Mouse (Mus musculus) liver, embryonic 14.5 days (tissue): ENCODE measurements around the gene Gab2.

Experiments
- CTCF ChIP-seq: IDR thresholded peaks from 2 replicates; pipeline ENCODE4 v1.5.1; 2016; ENCODE audit warnings: antibody characterized with exemption, low read depth, control low read depth
- EP300 ChIP-seq: IDR thresholded peaks from 2 replicates; pipeline ENCODE4 v1.6.1; 2016; ENCODE audit warnings: antibody characterized with exemption, low read depth

- TF ChIP-seq CTCF = no peak
- no peak for TF ChIP-seq EP300
These were observed 39.4 kb upstream of the Gab2 start for GRCm38 (mm10) chr7:97041868-97042449.
